ENCODE assay signal across 15 mouse cellular contexts in genomic region chr17:71284890-71285289, GRCm38 (mm10). TPM values are rescaled to one million over a fixed set of nuclear protein-coding genes. Genes with fewer than 3 reads are reported as not detected.
DNase-seq lines count a peak whose midpoint lies in the region; ATAC-seq and TF ChIP-seq lines count a peak whose summit lies in the region.
"Had no signal": no experiment of that assay in that cellular context is flagged by ENCODE, and none has a peak within 500 bp of the region (broad histone marks: within the 10 kb centered on the region; RNA-seq: fewer than 3 reads in every experiment).

No protein-coding gene starts in this region.

- peak; percentile 36 for DNase-seq in gastrocnemius, adult 2 months
- DNase-seq in gastrocnemius, postnatal 14 days, result no peak
- DNase-seq in 3134 (ENCODE audit: extremely low read depth, insufficient read length, low spot score), result peak; percentile 43
- no peak for DNase-seq in liver, embryonic 11.5 days (ENCODE audit: low spot score)
- no peak for DNase-seq in forebrain, embryonic 10.5 days (ENCODE audit: extremely low spot score, low spot score)
- DNase-seq in cerebellum, adult 2 months, result no peak
- DNase-seq: adrenal gland, adult 2 months; embryo, embryonic 11 days; gastrocnemius, postnatal 10 days; kidney, adult 2 months; lung, postnatal 36 days had no signal

- no peak for TF ChIP-seq CTCF in gastrocnemius, adult 2 months (IDR thresholded peaks at IDR 0.05)
- no peak for TF ChIP-seq CTCF in cerebellum, adult 2 months (IDR thresholded peaks at IDR 0.05; ENCODE audit: borderline replicate concordance, insufficient read depth, low read depth, low read length)

- H3K9me3 ChIP-seq in heart, embryonic 12.5 days (replicated peaks), result no peaks in the 10 kb centered on the region
- no peaks in the 10 kb centered on the region for H3K9me3 ChIP-seq in liver, embryonic 11.5 days (ENCODE audit: control insufficient read depth, low read length)
- H3K9me3 ChIP-seq in intestine, embryonic 15.5 days, result no peaks in the 10 kb centered on the region
- H3K9me3 ChIP-seq in forebrain, embryonic 10.5 days, result no peaks in the 10 kb centered on the region
- H3K9me3 ChIP-seq: G1E; hindbrain, embryonic 13.5 days had no signal

- peak overlapping the region; percentile 53 for H3K4me2 ChIP-seq in heart, embryonic 12.5 days
- peak overlapping the region; percentile 56 for H3K4me2 ChIP-seq in liver, embryonic 11.5 days
- no peak overlapping the region for H3K4me2 ChIP-seq in intestine, embryonic 15.5 days (replicated peaks)
- H3K4me2 ChIP-seq: hindbrain, embryonic 13.5 days had no signal

- peak; percentile 44 for ATAC-seq in heart, embryonic 12.5 days (ENCODE audit: insufficient number of reproducible peaks, low FRiP score)
- peak; percentile 42 for ATAC-seq in liver, embryonic 11.5 days (replicated peaks; ENCODE audit: low FRiP score)
- ATAC-seq in intestine, embryonic 15.5 days, result no peak

- no peak for TF ChIP-seq POLR2A in cerebellum, adult 2 months (IDR thresholded peaks at IDR 0.05; ENCODE audit: borderline replicate concordance, insufficient read depth, low read length)

- 4% methylated on average over 6 of the region's 6 CpGs for WGBS in heart, embryonic 12.5 days
- 8% methylated on average over 6 of the region's 6 CpGs for WGBS in liver, embryonic 11.5 days
- WGBS in intestine, embryonic 15.5 days, result 20% methylated on average over 6 of the region's 6 CpGs
- WGBS in forebrain, embryonic 10.5 days, result 85% methylated on average over 6 of the region's 6 CpGs
- WGBS in cerebellum, adult 2 months, result 81% methylated on average over 6 of the region's 6 CpGs

- no peaks in the 10 kb centered on the region for H3K36me3 ChIP-seq in heart, embryonic 12.5 days
- H3K36me3 ChIP-seq in liver, embryonic 11.5 days (ENCODE audit: control insufficient read depth, insufficient read depth, low read length), result no peaks in the 10 kb centered on the region
- no peaks in the 10 kb centered on the region for H3K36me3 ChIP-seq in intestine, embryonic 15.5 days
- peaks cover 7% of the 10 kb centered on the region; the same call in 1 of the 2 replicates for H3K36me3 ChIP-seq in forebrain, embryonic 10.5 days (replicated peaks)
- H3K36me3 ChIP-seq: hindbrain, embryonic 13.5 days had no signal

- H3K27ac ChIP-seq in gastrocnemius, adult 2 months, result peak overlapping the region; percentile 74
- peak overlapping the region; percentile 90 for H3K27ac ChIP-seq in heart, embryonic 12.5 days (ENCODE audit: poor library complexity, severe bottlenecking)
- peak overlapping the region; percentile 86 for H3K27ac ChIP-seq in liver, embryonic 11.5 days (ENCODE audit: low read depth, low read length)
- no peak overlapping the region for H3K27ac ChIP-seq in intestine, embryonic 15.5 days
- H3K27ac ChIP-seq in forebrain, embryonic 10.5 days, result no peak overlapping the region
- no peak overlapping the region for H3K27ac ChIP-seq in cerebellum, adult 2 months (ENCODE audit: insufficient read depth, low read length)
- H3K27ac ChIP-seq: hindbrain, embryonic 13.5 days had no signal

- no peaks in the 10 kb centered on the region for H3K27me3 ChIP-seq in heart, embryonic 12.5 days (replicated peaks)
- no peaks in the 10 kb centered on the region for H3K27me3 ChIP-seq in liver, embryonic 11.5 days (replicated peaks; ENCODE audit: control insufficient read depth, insufficient read depth, low read length)
- no peaks in the 10 kb centered on the region for H3K27me3 ChIP-seq in intestine, embryonic 15.5 days (replicated peaks)
- no peaks in the 10 kb centered on the region for H3K27me3 ChIP-seq in forebrain, embryonic 10.5 days (ENCODE audit: poor library complexity, severe bottlenecking)
- H3K27me3 ChIP-seq in cerebellum, adult 2 months (ENCODE audit: control insufficient read depth, insufficient read depth, low read length), result no peaks in the 10 kb centered on the region
- H3K27me3 ChIP-seq: hindbrain, embryonic 13.5 days had no signal

- peak overlapping the region; percentile 43; the same call in 1 of the 2 replicates for H3K9ac ChIP-seq in heart, embryonic 12.5 days
- peak overlapping the region; percentile 54 for H3K9ac ChIP-seq in liver, embryonic 11.5 days (ENCODE audit: low read depth, low read length)
- no peak overlapping the region for H3K9ac ChIP-seq in intestine, embryonic 15.5 days
- H3K9ac ChIP-seq: hindbrain, embryonic 13.5 days had no signal

- peaks cover 73% of the 10 kb centered on the region for H3K4me1 ChIP-seq in heart, embryonic 12.5 days (replicated peaks)
- H3K4me1 ChIP-seq in liver, embryonic 11.5 days (replicated peaks; ENCODE audit: control insufficient read depth, insufficient read depth, low read length), result peaks cover 46% of the 10 kb centered on the region
- peaks cover 6% of the 10 kb centered on the region; the same call in 1 of the 2 replicates for H3K4me1 ChIP-seq in intestine, embryonic 15.5 days (replicated peaks)
- peaks cover 24% of the 10 kb centered on the region for H3K4me1 ChIP-seq in forebrain, embryonic 10.5 days
- no peaks in the 10 kb centered on the region for H3K4me1 ChIP-seq in cerebellum, adult 2 months (ENCODE audit: control insufficient read depth, insufficient read depth, low read length)
- H3K4me1 ChIP-seq: hindbrain, embryonic 13.5 days had no signal

- intact Hi-C loops in gastrocnemius, adult 2 months (cut with DNase I), result no loop called here
- intact Hi-C loops in gastrocnemius, postnatal 14 days (cut with DNase I; ENCODE audit: low total_unique reads), result no loop called here

- no peak overlapping the region for H3K4me3 ChIP-seq in gastrocnemius, adult 2 months
- no peak overlapping the region for H3K4me3 ChIP-seq in heart, embryonic 12.5 days
- H3K4me3 ChIP-seq in liver, embryonic 11.5 days (ENCODE audit: low read depth, low read length), result no peak overlapping the region
- H3K4me3 ChIP-seq in intestine, embryonic 15.5 days (replicated peaks), result no peak overlapping the region
- H3K4me3 ChIP-seq in forebrain, embryonic 10.5 days, result no peak overlapping the region
- no peak overlapping the region for H3K4me3 ChIP-seq in cerebellum, adult 2 months (replicated peaks; ENCODE audit: insufficient read depth, low read depth, low read length)
- H3K4me3 ChIP-seq: hindbrain, embryonic 13.5 days had no signal

RNA-seq across cellular contexts. Expression of gene Emilin2, which starts 26.9 kb away (rescaled TPM):
- total RNA-seq in gastrocnemius, adult 2 months (2021), result 1 to 10 TPM; 3.9 to 8.6 TPM
- 10 to 100 TPM; 17.1 to 24.8 TPM for total RNA-seq in gastrocnemius, postnatal 14 days (2021)
- polyA plus RNA-seq in heart, embryonic 12.5 days (2016; fragmentation: Nextera tagmentation; extraction: Ambion mirVana), result 97.0 and 99.7 TPM in 2 replicates
- polyA plus RNA-seq in liver, embryonic 11.5 days (2014; fragmentation: Nextera tagmentation; extraction: Ambion mirVana), result 31.3 and 33.4 TPM in 2 replicates
- polyA plus RNA-seq in intestine, embryonic 15.5 days (2015; fragmentation: Nextera tagmentation; extraction: Ambion mirVana), result 2.6 and 2.7 TPM in 2 replicates
- 19.7 and 22.6 TPM in 2 replicates for polyA plus RNA-seq in forebrain, embryonic 10.5 days (2016; fragmentation: Nextera tagmentation; extraction: Ambion mirVana)
- 3.7 and 4.5 TPM in 2 replicates for polyA plus RNA-seq in cerebellum, adult 2 months (2012; rRNA removed)

Comparison
In these comparisons a context has a peak if more than half of its experiments do, and no peak if none do; other contexts are left out.
1. DNase-seq: peak in gastrocnemius, adult 2 months (single experiment) and 3134 (single experiment); none in gastrocnemius, postnatal 14 days (single experiment), liver, embryonic 11.5 days (single experiment), forebrain, embryonic 10.5 days (single experiment) and cerebellum, adult 2 months (0 of 2).
2. H3K27ac ChIP-seq: peak in gastrocnemius, adult 2 months (single experiment), heart, embryonic 12.5 days (single experiment) and liver, embryonic 11.5 days (single experiment); none in intestine, embryonic 15.5 days (single experiment), forebrain, embryonic 10.5 days (single experiment) and cerebellum, adult 2 months (single experiment).